Mouse (Mus musculus): ENCODE results near the gene Stard3nl.

Gene Stard3nl

GRCm38 (mm10) chr13:19395688-19396354 lies at the start of gene Stard3nl:
TSS of gene Stard3nl (minus strand) at chr13:19395795.
- DNase-seq (ENCODE audit: low read depth in 1 of 2, low spot score in 2 of 2): peak; percentile 91 to 97

DNA sequence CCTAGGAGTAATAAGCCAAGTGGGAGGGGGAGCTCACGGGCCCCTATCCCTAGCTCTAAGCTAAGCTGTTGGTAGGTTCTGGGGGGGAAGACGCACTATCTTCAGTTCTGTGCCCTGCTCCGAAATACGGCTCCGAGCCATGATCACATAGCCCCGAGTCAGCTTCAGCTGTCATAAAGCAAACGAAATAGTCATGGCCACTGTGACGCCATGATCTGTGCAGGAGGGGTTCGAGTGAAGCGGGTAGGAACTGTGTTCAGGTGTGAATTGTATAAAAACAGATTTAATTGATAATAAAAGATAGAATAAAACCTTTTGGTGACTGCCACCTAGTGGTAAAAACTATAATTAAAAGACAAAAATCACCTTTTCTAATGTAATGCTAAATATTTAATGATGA lies 42.4 kb upstream of the Stard3nl start:
- no peak for DNase-seq (ENCODE audit: low read depth in 1 of 2, low spot score in 2 of 2)

- no peak for DNase-seq (ENCODE audit: low read depth in 1 of 2, low spot score in 2 of 2)
Measured at GRCm38 (mm10) chr13:19429812-19430370, 34.3 kb upstream of the Stard3nl start.

DNA sequence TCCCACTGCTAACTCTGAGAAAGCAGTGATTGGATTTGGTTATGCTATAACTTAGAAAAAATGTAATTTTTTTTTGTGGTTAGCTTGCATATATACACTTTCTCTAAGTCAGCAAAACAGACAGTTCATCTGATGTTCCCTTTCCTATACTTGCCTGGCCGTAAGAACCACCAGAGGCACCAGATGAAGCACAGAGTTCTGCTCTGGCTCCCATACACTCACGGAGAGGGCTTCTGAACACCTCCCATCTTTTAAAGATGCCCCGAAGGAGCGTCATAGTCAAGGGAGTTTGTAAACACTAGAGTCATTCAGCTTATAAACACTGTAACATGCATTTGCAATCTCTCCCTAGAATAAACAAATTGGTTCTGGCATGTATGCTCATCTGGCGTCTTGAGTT lies 32.5 kb upstream of the Stard3nl start:
- no peak for DNase-seq (ENCODE audit: low read depth in 1 of 2, low spot score in 2 of 2)

DNA sequence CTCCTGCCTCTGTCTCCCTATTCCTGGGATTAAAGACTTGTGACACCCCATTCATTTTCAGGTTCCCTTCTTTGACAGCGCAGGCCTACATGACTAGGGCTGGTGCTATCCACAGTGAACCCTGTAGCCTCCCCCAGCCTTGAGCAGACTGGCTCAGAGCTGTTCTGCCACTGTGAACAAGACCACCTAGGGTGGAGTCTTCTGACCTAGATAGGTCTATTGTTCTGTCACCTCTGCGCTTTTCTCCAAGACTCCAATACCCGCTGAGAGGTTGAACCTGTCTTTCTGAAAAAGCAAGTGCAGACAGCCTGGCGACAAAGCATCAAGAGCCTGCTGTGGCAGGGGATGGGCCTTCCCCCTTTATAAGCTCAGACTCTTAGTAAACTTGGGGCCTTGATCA lies 29.0 kb upstream of the Stard3nl start:
- no peak for DNase-seq (ENCODE audit: low read depth in 1 of 2, low spot score in 2 of 2)

- no peak for DNase-seq (ENCODE audit: low read depth in 1 of 2, low spot score in 2 of 2)
Measured at GRCm38 (mm10) chr13:19422521-19422920, 26.9 kb upstream of the Stard3nl start.

- DNase-seq (ENCODE audit: low read depth in 1 of 2, low spot score in 2 of 2): peak; percentile 13 to 44
Measured at GRCm38 (mm10) chr13:19417885-19418521, 22.4 kb upstream of the Stard3nl start.

GRCm38 (mm10) chr13:19415894-19416531 lies 20.4 kb upstream of the Stard3nl start:
- peak in 1 of 2 experiments; percentile 10 for DNase-seq (ENCODE audit: low read depth in 1 of 2, low spot score in 2 of 2)

DNA sequence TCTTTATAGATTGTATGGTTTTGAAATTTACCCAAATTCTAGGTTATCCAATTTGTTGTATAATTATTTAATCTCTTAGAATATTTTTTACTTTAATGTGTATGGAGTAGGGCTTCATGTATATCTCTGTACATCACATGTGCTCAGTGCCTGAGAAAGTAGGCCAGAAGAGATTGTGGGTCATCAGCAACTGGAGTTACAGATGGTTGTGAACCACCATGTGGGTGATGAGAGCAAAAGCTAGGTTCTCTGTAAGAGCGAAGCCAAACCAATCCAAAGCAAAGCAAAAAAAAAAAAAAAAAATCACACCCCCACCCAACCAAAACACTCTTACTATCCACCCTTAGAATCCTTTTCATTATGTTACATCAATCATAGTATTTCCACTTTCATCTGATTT lies 19.7 kb upstream of the Stard3nl start:
- DNase-seq (ENCODE audit: low read depth in 1 of 2, low spot score in 2 of 2): no peak

DNA sequence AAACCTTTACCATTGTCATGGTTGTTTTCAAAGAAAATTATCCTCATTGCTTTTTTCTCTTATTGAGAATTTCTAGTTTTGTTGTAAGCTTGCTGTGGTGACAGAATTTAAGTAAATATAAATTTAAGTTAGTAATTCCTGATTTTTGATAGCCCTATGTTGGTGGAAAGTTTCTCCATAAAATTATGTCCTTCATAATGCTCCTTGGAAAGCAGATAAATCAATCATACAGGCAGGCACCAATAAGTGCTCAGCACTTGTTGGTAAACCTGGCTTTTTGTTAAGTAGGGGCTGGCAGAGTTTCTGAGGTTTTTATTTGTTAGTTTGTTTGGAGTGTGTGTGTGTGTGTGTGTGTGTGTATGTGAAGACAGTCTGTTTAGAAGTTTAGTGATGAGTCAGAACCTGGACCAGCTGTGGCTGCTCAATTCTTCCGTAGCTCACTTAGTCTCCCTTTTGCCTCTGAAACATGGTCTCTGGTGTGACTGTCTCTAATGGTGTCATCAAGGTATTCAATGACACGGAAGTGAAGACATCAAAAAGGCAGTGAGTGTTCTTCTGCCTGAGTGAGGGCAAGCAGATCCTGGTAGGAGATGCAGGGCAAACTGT lies 16.8 kb upstream of the Stard3nl start:
- no peak for DNase-seq (ENCODE audit: low read depth in 1 of 2, low spot score in 2 of 2)

- no peak for DNase-seq (ENCODE audit: low read depth in 1 of 2, low spot score in 2 of 2)
Measured at GRCm38 (mm10) chr13:19411886-19412285, 16.3 kb upstream of the Stard3nl start.

DNA sequence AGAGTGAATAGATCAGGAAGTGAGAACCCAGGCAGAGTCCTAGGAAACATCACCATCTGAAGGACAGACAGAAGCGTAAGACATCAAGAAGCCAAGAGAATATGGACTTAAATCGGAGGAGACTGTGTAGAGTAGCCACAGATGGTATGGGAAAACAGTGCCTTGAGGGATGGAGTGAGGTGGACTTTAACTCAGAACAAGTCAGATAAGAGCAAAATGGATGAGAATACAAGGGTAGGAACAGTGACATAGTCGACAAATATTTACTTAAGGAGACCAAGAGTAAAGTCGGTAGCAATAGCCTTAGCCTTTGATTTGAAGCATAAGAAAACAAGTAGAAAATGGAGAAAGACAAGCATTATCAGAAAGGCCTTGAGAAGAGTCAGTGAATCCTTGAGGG lies 15.1 kb upstream of the Stard3nl start:
- DNase-seq (ENCODE audit: low read depth in 1 of 2, low spot score in 2 of 2): no peak

DNA sequence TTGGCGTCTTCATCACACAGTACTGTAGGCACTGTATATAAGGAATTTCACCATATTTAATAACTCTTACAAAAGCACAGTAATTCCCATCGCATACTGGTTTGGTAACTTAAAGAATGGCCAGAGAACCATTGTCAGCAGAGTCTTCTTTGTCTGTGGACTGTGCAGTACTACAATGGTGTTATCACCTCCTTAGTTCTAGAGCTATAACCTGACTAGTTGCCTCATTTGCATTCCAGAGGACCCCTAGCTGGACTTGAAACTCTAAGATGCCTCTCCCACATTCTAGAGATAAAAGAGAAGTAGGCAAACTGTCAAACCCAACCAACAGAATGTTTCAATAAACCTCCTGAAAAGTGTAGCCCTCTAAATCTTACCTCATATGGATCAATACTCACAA lies 12.4 kb upstream of the Stard3nl start:
- DNase-seq (ENCODE audit: low read depth in 1 of 2, low spot score in 2 of 2): no peak

DNA sequence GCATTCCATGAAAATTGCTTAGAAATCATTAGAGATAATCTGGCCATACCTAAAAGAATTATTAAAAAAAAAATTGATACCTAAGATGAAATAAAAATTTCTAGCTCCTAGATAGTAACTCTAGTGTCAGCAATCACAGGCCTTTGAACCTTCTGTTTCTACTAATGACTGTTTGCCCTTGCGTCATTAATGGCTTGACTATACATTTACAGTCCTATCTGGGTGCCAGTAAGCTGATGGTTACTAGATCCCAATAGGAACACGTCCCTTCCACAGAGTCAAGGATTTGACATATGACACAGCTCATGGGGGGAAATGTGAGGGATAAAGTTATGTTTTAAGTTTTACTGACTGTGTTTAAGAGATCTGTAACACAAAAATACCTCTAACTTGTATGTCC lies 9.0 kb upstream of the Stard3nl start:
- DNase-seq (ENCODE audit: low read depth in 1 of 2, low spot score in 2 of 2): no peak

DNA sequence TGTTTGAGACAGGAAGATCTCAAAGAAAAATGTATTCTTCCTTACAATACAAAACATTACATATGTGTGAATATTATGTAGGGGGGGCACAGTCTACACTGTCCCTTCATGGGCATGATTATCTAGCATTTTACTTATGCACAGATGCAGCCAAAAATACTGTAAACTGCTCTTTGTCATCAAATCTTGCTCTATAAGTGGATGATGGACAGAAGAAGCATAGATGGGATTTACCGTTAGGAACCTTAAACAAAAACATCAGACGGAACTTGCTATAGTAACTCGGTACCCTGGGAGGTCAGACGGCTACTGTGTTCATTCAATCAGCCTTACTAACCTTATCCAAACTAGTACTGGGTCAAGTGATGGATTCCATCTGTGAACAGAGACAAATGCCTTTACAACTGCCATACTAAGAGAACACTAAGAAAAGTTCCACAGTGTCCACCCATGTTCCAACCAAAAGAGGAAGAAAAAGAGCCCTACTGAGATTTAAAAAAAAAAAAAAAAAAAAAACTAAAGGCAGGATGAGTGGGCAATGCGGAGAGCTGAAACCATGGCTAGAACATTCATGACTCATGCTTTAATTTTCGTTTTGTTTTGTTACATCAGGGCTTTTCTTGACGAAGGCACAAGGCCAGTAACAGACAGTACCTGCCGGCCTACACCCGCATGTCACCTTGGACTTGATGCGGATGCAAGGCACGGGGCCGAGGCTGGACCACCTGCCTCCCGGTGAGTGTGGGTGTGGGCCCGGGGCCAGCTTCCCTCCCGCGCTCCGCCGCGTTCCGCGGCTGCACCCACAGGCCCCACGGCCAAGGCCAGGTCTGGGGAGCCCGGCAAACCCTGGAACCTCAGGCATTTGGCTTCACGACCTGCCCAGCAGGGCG lies 552 bp downstream of the Stard3nl start:
- no peak for DNase-seq (ENCODE audit: low read depth in 1 of 2, low spot score in 2 of 2)

GRCm38 (mm10) chr13:19394171-19394570 lies 1.4 kb downstream of the Stard3nl start:
- no peak for DNase-seq (ENCODE audit: low read depth in 1 of 2, low spot score in 2 of 2)

DNA sequence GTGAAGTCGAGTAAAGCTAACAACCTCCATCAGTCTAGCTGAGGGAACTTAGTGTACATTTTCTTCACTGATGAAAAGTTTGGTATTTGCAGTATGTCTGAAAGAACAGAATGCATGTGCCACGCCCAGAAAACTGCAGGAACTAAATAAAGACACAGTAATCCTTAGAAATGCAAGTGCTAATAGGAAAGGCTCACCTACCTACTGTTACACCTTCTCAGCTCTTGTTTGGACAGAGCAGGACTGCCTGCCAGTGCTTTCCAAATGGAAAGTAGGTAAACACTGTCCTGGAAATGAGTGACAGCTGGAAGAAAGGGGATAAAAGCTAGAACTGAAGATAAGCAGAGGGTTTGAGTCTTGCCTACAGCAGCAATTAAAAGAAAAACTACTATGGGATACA lies 1.9 kb downstream of the Stard3nl start:
- no peak for DNase-seq (ENCODE audit: low read depth in 1 of 2, low spot score in 2 of 2)

- no peak for DNase-seq (ENCODE audit: low read depth in 1 of 2, low spot score in 2 of 2)
Measured at GRCm38 (mm10) chr13:19391608-19392007, 4.0 kb downstream of the Stard3nl start.

DNA sequence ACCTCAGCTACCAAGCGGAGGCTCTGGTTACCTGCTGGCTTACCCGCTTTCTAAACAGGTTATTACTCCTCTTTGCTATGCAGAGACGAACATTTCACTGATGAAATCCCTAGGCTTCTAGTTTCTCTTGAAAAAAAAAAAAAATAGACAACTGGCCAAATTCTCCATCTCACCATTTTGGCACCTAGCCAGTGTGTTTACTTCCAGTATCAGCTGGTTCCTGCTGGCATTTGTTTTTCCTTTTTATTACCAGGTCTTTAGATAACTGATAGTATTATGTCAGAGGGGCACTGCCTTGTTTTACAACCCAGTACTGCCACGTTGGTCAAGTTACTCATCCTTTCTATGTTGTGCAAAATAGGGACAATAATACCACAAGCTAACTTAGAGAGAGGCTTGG lies 5.3 kb downstream of the Stard3nl start:
- DNase-seq (ENCODE audit: low read depth in 1 of 2, low spot score in 2 of 2): no peak

GRCm38 (mm10) chr13:19389896-19390295 lies 5.7 kb downstream of the Stard3nl start:
- no peak for DNase-seq (ENCODE audit: low read depth in 1 of 2, low spot score in 2 of 2)

- DNase-seq (ENCODE audit: low read depth in 1 of 2, low spot score in 2 of 2): no peak
Measured at GRCm38 (mm10) chr13:19389434-19389833, 6.2 kb downstream of the Stard3nl start.
